Mouse (Mus musculus): ENCODE results near the gene Plb1. TPM values are rescaled to one million over a fixed set of nuclear protein-coding genes. Genes with fewer than 3 reads are reported as not detected.

Gene Plb1
- polyA plus RNA-seq, 1 experiment from 2014 or later = not detected

DNA sequence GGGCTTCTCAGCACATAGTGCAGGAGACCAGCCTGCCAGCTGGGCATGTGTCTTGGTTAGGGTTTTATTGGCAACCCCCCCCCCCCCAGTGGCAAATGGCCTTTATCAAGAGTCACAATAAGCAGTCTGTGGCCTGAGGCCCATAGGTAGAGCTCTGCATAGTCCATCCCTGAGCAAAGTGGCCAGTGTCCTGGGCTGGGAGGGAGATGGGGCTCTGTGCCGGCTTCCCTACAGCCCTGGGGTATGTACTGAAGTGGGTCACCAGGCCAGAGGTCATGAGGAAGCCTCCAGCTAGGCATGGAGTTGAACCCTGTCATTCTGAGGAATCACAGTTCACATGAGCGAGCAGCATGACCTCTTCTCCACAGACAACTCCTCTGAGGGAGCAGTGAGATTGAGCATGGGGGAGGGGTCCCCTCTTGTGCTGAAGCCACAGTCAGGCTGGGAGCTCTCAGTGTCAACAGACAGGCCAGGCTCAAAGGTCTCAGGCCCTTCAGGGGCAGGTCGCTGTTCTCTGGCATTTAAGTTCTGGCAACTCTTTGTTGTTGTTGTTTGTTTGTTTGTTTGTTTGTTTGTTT, 79.2 kb downstream of the Plb1 start:
- Histone ChIP-seq H3K27me3 (ENCODE audit: low read depth, poor library complexity, severe bottlenecking) (no peaks in the 10 kb centered on the region), H3K36me3 (no peaks in the 10 kb centered on the region), H3K27ac (no peak overlapping the region), H3K4me3 (no peak overlapping the region), H3K4me1 (peaks cover 4% of the 10 kb centered on the region; the same call in 1 of the 2 replicates), H3K9me3 (replicated peaks) (no peaks in the 10 kb centered on the region)
- no peak for DNase-seq (ENCODE audit: low spot score)
- WGBS = 70% methylated on average over 3 of the region's 3 CpGs

DNA sequence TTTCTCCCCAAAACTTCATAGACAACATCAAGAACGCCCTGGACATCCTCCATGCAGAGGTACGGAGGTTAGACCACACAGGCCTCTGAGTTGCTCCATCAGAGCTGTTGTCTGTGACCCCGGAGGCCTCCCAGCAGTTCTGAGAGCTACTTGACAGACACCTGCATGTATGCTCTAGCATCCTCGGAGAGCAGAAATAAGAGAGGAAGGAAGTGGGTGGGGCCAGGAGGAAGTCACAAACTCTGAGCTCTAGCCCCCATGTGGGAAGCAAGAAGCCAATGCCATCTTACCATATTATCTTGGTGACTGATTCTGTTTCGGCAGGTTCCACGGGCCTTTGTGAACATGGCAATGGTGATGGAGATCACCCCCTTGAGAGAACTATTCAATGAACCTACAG, 81.2 kb downstream of the Plb1 start:
- Histone ChIP-seq H3K27me3 (ENCODE audit: low read depth, poor library complexity, severe bottlenecking) (no peaks in the 10 kb centered on the region), H3K36me3 (no peaks in the 10 kb centered on the region), H3K9me3 (replicated peaks) (no peaks in the 10 kb centered on the region), H3K4me3 (no peak overlapping the region), H3K27ac (no peak overlapping the region), H3K4me1 (no peaks in the 10 kb centered on the region)
- 84% methylated on average over 6 of the region's 6 CpGs for WGBS
- DNase-seq (ENCODE audit: low spot score) = no peak

DNA sequence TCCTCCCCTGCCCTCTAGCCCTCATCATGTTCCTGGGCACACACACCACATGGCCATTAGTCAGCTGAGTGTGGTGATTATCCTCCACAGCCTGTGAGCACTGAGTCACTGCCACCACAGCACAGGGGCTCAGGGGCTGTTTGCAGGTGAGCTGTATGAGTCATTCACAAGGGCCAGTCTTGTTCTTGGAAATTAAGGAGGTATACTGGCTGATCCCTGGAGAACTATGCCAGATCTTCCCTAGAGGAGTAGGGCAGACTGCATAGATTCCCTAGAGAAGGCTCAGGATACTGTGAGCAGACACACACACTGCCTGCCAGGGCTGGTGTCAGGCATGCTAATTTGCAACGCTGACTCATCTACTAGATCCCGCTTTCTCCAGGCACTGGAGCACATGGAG, 82.2 kb downstream of the Plb1 start:
- no peaks in the 10 kb centered on the region for H3K4me1 ChIP-seq
- H3K27ac ChIP-seq = no peak overlapping the region
- H3K36me3 ChIP-seq = no peaks in the 10 kb centered on the region
- no peaks in the 10 kb centered on the region for H3K9me3 ChIP-seq (replicated peaks)
- H3K27me3 ChIP-seq (ENCODE audit: low read depth, poor library complexity, severe bottlenecking) = no peaks in the 10 kb centered on the region
- WGBS = 64% methylated on average over 2 of the region's 2 CpGs
- no peak overlapping the region for H3K4me3 ChIP-seq
- DNase-seq (ENCODE audit: low spot score) = no peak

DNA sequence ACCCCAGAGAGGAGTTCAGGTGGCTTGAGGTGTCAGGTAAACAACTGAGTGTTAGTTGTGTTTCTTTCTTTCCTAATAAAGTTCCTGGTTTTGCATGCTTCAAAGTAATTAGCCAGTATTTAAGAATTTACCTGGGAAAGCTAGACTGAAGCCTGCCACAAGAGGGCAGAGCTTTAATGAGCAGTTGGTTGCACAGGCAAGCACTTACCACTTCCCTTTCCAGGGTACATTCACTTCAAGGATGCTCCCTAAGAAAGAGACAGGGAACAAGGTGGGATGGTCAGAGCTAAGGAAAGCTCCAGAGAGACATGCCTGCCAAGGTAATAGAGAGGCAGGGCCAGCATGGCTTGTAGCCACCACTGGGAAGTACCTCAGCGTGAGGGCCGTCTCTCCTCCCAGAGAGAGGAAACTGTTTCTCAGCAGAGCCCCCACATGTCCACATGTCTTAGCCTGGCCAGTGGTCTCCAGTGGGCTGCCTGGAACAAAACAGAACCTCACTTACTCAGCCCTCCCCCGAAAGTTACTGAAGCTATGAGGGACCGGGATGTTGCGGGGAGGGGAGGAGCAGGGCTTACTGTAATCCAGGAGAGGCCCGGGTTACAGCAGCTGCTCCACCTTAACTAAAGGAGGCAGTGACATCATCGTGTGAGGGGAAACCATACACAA, 89.8 kb downstream of the Plb1 start:
- peaks cover 5% of the 10 kb centered on the region; the same call in 1 of the 2 replicates for H3K4me1 ChIP-seq
- no peak overlapping the region for H3K4me3 ChIP-seq
- no peaks in the 10 kb centered on the region for H3K36me3 ChIP-seq
- H3K27me3 ChIP-seq (ENCODE audit: low read depth, poor library complexity, severe bottlenecking) = no peaks in the 10 kb centered on the region
- 0 out of 2 replicates have a peak overlapping the region, but pooled peaks have one; percentile 36 for H3K27ac ChIP-seq
- no peaks in the 10 kb centered on the region for H3K9me3 ChIP-seq (replicated peaks)
- 48% methylated on average over 7 of the region's 7 CpGs for WGBS
- DNase-seq (ENCODE audit: low spot score) = peak; percentile 60

DNA sequence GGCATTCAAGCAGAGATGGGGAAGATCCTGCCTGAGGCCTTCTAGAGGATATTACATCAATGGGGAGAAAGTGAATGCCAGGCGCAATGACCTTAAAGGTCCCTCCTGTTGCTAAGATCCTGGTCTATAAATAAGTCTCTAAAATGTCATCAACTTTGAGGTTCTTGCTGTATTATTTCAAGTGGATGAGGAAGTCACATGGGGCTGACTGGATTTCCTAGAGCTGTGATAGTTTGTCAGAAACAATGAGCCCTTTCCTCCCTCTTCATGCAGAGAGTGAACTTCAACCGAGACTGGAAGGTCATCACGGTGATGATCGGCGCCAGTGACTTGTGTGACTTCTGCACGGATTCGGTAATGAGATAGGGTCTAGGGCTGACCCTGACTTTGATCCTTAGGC, 95.6 kb downstream of the Plb1 start:
- H3K4me1 ChIP-seq = no peaks in the 10 kb centered on the region
- no peak for DNase-seq (ENCODE audit: low spot score)
- no peaks in the 10 kb centered on the region for H3K27me3 ChIP-seq (ENCODE audit: low read depth, poor library complexity, severe bottlenecking)
- H3K9me3 ChIP-seq (replicated peaks) = no peaks in the 10 kb centered on the region
- no peak overlapping the region for H3K27ac ChIP-seq
- no peaks in the 10 kb centered on the region for H3K36me3 ChIP-seq
- no peak overlapping the region for H3K4me3 ChIP-seq
- WGBS = 84% methylated on average over 7 of the region's 7 CpGs

DNA sequence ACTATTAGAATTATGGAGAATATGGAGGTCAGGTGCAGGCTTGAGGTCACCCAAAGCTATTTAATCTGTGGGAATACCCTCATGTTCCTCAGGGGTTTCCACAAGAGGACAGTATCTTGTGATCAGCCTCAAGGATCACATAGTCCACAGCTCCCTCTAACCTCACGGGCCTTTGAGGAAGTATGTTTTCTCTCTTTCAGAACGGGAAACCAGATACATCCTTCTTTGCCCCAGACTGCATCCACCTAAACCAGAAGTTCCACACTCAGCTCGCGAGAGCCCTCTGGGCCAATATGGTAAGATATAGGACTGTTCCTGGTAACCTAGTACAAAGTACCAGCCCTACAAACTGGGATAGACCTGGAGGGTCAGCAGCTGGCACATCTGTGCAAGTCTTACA, 100.1 kb downstream of the Plb1 start:
- Histone ChIP-seq H3K9me3 (replicated peaks) (no peaks in the 10 kb centered on the region), H3K4me1 (peaks cover 21% of the 10 kb centered on the region), H3K36me3 (no peaks in the 10 kb centered on the region), H3K27me3 (ENCODE audit: low read depth, poor library complexity, severe bottlenecking) (no peaks in the 10 kb centered on the region), H3K27ac (no peak overlapping the region), H3K4me3 (no peak overlapping the region)
- DNase-seq (ENCODE audit: low spot score) = no peak
- whole genome bisulfite sequencing = 87% methylated on average over 4 of the region's 4 CpGs

DNA sequence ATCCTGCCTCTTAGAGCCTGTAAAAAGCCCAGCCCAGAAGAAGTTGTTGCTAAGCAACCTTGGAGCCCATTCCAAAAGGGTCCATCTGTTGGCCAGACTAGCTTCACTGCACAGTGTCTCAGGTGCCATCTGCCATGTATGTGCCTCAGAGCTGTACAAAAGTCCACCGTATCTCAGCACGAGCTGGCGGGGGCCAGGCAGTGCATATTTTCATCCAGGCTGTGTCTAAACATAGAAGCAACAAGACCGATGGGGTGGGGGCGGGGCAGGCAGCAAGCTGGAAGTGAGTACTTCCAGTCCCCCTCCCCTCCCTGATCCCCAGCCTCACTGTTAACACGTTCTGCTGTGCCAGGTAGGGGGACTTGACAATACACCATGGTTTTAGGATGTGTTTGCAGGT, 102.7 kb downstream of the Plb1 start:
- Histone ChIP-seq H3K4me3 (no peak overlapping the region), H3K9me3 (replicated peaks) (no peaks in the 10 kb centered on the region), H3K27me3 (ENCODE audit: low read depth, poor library complexity, severe bottlenecking) (no peaks in the 10 kb centered on the region), H3K36me3 (no peaks in the 10 kb centered on the region), H3K4me1 (peaks cover 21% of the 10 kb centered on the region), H3K27ac (no peak overlapping the region)
- no peak for DNase-seq (ENCODE audit: low spot score)
- WGBS = 58% methylated on average over 6 of the region's 6 CpGs

DNA sequence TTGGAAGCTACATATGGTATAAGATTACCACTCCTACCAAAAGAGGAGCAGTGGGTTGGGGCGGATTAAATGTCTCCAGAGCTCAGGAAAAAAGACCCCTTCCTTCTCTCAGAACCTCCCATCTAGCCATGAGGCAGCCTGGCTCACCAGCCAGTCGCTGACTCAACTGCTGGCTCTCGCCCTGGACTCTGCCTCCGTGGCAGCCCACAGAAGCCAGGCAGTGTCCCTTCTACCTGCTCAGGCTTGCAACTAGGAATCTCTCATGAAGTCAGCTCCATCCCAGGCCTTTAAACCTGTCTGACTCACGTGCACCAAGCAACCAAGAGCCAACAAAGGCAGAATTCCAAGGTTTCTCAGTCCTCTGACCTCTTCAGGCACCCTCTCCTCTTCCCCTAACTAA, 103.6 kb downstream of the Plb1 start:
- Histone ChIP-seq H3K27me3 (ENCODE audit: low read depth, poor library complexity, severe bottlenecking) (no peaks in the 10 kb centered on the region), H3K27ac (no peak overlapping the region)
- WGBS = 68% methylated on average over 5 of the region's 5 CpGs

DNA sequence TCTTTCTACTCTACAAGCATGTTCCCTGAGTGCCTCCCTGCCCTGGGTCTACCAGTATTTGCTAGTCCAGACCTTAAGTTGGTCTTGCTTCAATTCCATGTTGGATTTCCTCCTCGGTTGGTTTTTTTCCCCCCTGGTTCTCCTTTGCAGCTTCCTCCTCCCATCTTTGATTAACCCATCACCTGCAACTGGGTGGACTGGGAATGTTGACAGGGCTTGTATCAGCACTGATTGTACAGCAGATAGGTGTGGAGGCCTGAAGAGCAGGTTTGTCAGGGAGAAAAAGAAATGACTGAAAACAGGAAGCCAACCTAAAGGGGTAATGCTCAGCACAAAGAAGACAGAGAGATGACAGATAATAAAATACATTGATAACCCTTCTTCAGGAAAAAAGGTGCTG, 104.8 kb downstream of the Plb1 start:
- DNase-seq (ENCODE audit: low spot score) = no peak
- H3K4me3 ChIP-seq = no peak overlapping the region
- peaks cover 21% of the 10 kb centered on the region for H3K4me1 ChIP-seq
- 78% methylated on average over 1 of the region's 1 CpGs for WGBS
- H3K36me3 ChIP-seq = no peaks in the 10 kb centered on the region
- H3K27ac ChIP-seq = no peak overlapping the region
- H3K27me3 ChIP-seq (ENCODE audit: low read depth, poor library complexity, severe bottlenecking) = no peaks in the 10 kb centered on the region
- H3K9me3 ChIP-seq (replicated peaks) = no peaks in the 10 kb centered on the region

More for the DNA sequence above, 103.6 kb downstream of the Plb1 start:
- H3K9me3 ChIP-seq (replicated peaks) = no peaks in the 10 kb centered on the region
- H3K36me3 ChIP-seq = no peaks in the 10 kb centered on the region
- no peak for DNase-seq (ENCODE audit: low spot score)
- H3K4me1 ChIP-seq = peaks cover 21% of the 10 kb centered on the region
- H3K4me3 ChIP-seq = no peak overlapping the region

DNA sequence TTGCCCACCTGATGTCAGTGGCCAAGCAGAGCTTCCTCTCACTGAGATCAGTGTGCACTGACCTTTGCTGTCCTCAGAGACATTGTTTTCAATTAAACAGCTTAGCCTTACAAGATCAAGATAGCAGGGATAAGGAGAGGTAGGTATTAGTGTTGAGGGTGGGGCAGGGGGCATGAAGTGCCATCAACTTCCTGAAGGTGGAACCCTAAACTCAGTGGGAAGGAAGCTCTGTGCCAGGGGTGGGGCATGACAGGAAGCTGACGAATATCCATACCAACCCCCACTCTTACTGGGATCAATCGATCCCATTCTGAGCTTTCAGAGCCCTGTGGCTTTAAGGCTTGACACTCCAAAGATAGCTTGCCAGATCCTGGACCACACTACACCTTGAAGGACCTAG, 105.8 kb downstream of the Plb1 start:
- Histone ChIP-seq H3K4me1 (peaks cover 20% of the 10 kb centered on the region), H3K27me3 (ENCODE audit: low read depth, poor library complexity, severe bottlenecking) (no peaks in the 10 kb centered on the region), H3K36me3 (no peaks in the 10 kb centered on the region), H3K9me3 (replicated peaks) (no peaks in the 10 kb centered on the region), H3K27ac (no peak overlapping the region), H3K4me3 (no peak overlapping the region)
- WGBS = 54% methylated on average over 2 of the region's 2 CpGs
- DNase-seq (ENCODE audit: low spot score) = no peak

DNA sequence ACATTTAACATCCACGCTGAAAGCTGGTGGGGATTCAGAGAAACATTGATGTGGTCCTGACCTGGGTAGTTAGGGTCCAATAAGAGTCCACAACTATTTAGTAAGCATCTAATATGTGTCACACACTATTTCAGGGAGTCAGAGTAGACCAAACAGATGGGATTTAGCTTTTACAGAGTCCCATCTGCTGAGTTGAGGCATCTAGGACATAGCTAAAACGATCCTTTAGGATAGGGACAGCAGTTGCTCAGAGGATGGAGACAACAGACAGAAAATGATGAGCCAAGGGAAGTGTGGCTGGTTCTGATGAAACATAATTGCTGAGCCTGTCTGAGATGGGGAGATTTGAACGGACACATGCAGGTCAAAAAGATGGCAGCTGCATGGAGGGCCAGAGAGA, 106.3 kb downstream of the Plb1 start:
- Histone ChIP-seq H3K9me3 (replicated peaks) (no peaks in the 10 kb centered on the region), H3K27me3 (ENCODE audit: low read depth, poor library complexity, severe bottlenecking) (no peaks in the 10 kb centered on the region), H3K36me3 (no peaks in the 10 kb centered on the region), H3K4me3 (no peak overlapping the region), H3K27ac (no peak overlapping the region), H3K4me1 (peaks cover 16% of the 10 kb centered on the region)
- 71% methylated on average over 3 of the region's 3 CpGs for WGBS
- DNase-seq (ENCODE audit: low spot score) = no peak

DNA sequence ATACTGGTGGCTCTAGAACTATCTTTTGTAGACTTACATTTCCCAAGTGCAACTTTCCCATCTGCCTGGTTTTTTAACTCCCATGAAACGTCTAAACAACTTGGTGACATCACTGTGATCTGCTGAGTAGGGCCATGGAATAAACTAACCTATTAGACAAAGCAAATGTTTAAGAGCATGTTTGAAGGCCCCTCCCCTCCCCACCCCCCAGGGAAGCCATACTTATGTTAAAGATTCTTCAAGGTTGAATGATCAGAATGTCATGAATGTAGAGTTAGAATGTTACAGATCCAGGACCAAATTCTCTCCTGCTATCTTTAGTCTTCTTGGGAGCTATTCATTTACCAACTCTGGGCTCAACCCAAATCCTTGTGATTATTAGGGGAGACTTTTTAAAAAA, 107.7 kb downstream of the Plb1 start:
- Histone ChIP-seq H3K9me3 (replicated peaks) (no peaks in the 10 kb centered on the region), H3K4me3 (no peak overlapping the region), H3K27me3 (ENCODE audit: low read depth, poor library complexity, severe bottlenecking) (no peaks in the 10 kb centered on the region), H3K36me3 (no peaks in the 10 kb centered on the region), H3K27ac (no peak overlapping the region), H3K4me1 (peaks cover 3% of the 10 kb centered on the region)
- DNase-seq (ENCODE audit: low spot score) = no peak
- 90% methylated on average over 1 of the region's 1 CpGs for WGBS

DNA sequence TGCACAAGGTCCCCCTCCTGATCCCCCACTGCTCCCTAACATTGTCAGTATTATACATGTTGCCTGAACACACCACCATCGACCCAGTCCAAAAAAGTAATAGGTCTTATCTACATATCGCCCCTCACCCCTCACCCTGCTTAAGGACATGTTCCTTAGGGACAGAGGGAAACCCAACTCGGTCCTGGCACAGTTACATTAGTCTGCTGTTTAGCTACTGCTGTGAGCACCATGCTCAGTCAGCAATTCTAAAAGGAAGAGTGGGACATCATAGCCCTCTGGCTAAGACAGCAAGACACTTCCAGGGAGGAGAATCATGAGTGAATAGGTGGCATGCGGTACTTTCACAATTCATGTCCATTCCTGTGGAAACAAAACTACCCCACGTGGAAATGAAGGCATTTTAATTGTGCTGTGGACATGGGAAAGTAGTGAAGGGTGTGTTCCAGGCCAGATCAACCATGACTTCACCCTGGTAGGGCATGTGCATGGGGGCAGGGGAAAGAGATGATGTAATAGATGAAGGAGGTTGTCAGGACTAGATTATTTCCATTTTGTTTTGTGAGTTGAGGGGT, 110.3 kb downstream of the Plb1 start:
- Histone ChIP-seq H3K4me3 (no peak overlapping the region), H3K27ac (no peak overlapping the region), H3K27me3 (ENCODE audit: low read depth, poor library complexity, severe bottlenecking) (no peaks in the 10 kb centered on the region), H3K36me3 (no peaks in the 10 kb centered on the region), H3K4me1 (no peaks in the 10 kb centered on the region), H3K9me3 (replicated peaks) (no peaks in the 10 kb centered on the region)
- whole genome bisulfite sequencing = 82% methylated on average over 5 of the region's 5 CpGs
- DNase-seq (ENCODE audit: low spot score) = no peak
